Mouse (Mus musculus) kidney, embryonic 14.5 days (tissue): ENCODE measurements around the gene Dvl3. TPM values are rescaled to one million over a fixed set of nuclear protein-coding genes. Genes with fewer than 3 reads are reported as not detected.

ENCODE experiments used
- ATAC-seq: fragments of 200-750 bp; cut with Nextera tagmentation; 2 replicates; pipeline ENCODE4 v1.8.0; 2017; ENCODE audit warnings: moderate number of reproducible peaks, mild to moderate bottlenecking, moderate TSS enrichment, moderate library complexity; ENCODE audit not compliant: low FRiP score, low TSS enrichment
- H3K27ac ChIP-seq: fragments of 300-500 bp; sonication (generic); 2 replicates; pipeline ENCODE4 v1.5.1; 2014; ENCODE audit warnings: low read depth, mild to moderate bottlenecking, low read length, moderate library complexity, mixed read lengths
- H3K27me3 ChIP-seq: fragments of 300-500 bp; sonication (generic); 2 replicates; pipeline ENCODE4 v1.6.1; 2014; ENCODE audit warnings: mild to moderate bottlenecking, low read length; ENCODE audit not compliant: control insufficient read depth, insufficient read depth
- H3K36me3 ChIP-seq: fragments of 300-500 bp; sonication (generic); 2 replicates; pipeline ENCODE4 v1.6.1; 2014; ENCODE audit warnings: low read length, mixed read lengths; ENCODE audit not compliant: control insufficient read depth, insufficient read depth
- H3K4me1 ChIP-seq: fragments of 300-500 bp; sonication (generic); 2 replicates; pipeline ENCODE4 v1.6.1; 2014; ENCODE audit warnings: low read length, mixed read lengths; ENCODE audit not compliant: control insufficient read depth, insufficient read depth
- H3K4me2 ChIP-seq: fragments of 300-500 bp; sonication (generic); replicated peaks from 2 replicates; pipeline ENCODE4 v1.6.1; 2014; ENCODE audit warnings: low read depth, mild to moderate bottlenecking, low read length
- H3K4me3 ChIP-seq: fragments of 300-500 bp; sonication (generic); 2 replicates; pipeline ENCODE4 v1.5.1; 2014; ENCODE audit warnings: mild to moderate bottlenecking, low read length
- H3K9ac ChIP-seq: fragments of 300-500 bp; sonication (generic); 2 replicates; pipeline ENCODE4 v1.6.1; 2014; ENCODE audit warnings: low read depth, mild to moderate bottlenecking, low read length, moderate library complexity
- H3K9me3 ChIP-seq: fragments of 300-500 bp; sonication (generic); 2 replicates; pipeline ENCODE4 v1.6.1; 2016; ENCODE audit warnings: low read length; ENCODE audit not compliant: control insufficient read depth
- WGBS: fragments of 180-500 bp; shearing (Covaris S2); extraction: QIAGEN DNeasy Blood & Tissue Kit; methylation state at CpG from one replicate; pipeline ENCODE4 v1.1.7; 2014; 5-methylcytosine and 5-hydroxymethylcytosine counted together
- polyA plus RNA-seq: library from polyadenylated mRNA; unstranded; fragments of >200 nt; fragmentation: Nextera tagmentation; extraction: Ambion mirVana; gene quantifications from 2 replicates; pipeline ENCODE4 v1.2.1, GENCODE M21; 2014

Dvl3 gene
- polyA plus RNA-seq, 1 experiment from 2014 or later = 30.5 TPM

GRCm38 (mm10) chr16:20547423-20547822 lies 30.6 kb downstream of the Dvl3 start:
- Histone ChIP-seq H3K9ac (peak overlapping the region; percentile 64; the same call in 1 of the 2 replicates), H3K4me2 (peak overlapping the region; percentile 48), H3K4me1 (peaks cover 11% of the 10 kb centered on the region; the same call in 1 of the 2 replicates), H3K27ac (peak overlapping the region; percentile 25; the same call in 1 of the 2 replicates), H3K9me3 (no peaks in the 10 kb centered on the region), H3K36me3 (peaks cover 53% of the 10 kb centered on the region), H3K27me3 (no peaks in the 10 kb centered on the region), H3K4me3 (peak overlapping the region; percentile 74)
- 50% methylated on average over 5 of the region's 5 CpGs for WGBS
- ATAC-seq = no peak

GRCm38 (mm10) chr16:20548096-20548948 lies 31.5 kb downstream of the Dvl3 start, which contains the start of gene Abcf3:
Abcf3 (plus strand) TSS chr16:20548577.
- ATAC-seq = peak; percentile 99
- WGBS = under 1% methylated on average over 56 of the region's 56 CpGs
- H3K27ac ChIP-seq = peak within 1 kb of the TSS; percentile 25; the same call in 1 of the 2 replicates
- H3K36me3 ChIP-seq = peaks cover 55% of the 10 kb centered on the region
- peak within 1 kb of the TSS; percentile 74 for H3K4me3 ChIP-seq
- no peaks in the 10 kb centered on the region for H3K9me3 ChIP-seq
- no peaks in the 10 kb centered on the region for H3K27me3 ChIP-seq
- peak within 1 kb of the TSS; percentile 73 for H3K9ac ChIP-seq
- peak within 1 kb of the TSS; percentile 61 for H3K4me2 ChIP-seq
- H3K4me1 ChIP-seq = peaks cover 11% of the 10 kb centered on the region; the same call in 1 of the 2 replicates

- WGBS = 39% methylated on average over 9 of the region's 9 CpGs
- ATAC-seq = no peak
- H3K4me1 ChIP-seq = peaks cover 11% of the 10 kb centered on the region; the same call in 1 of the 2 replicates
- no peaks in the 10 kb centered on the region for H3K9me3 ChIP-seq
- peak overlapping the region; percentile 61 for H3K4me2 ChIP-seq
- peak overlapping the region; percentile 73 for H3K9ac ChIP-seq
- peaks cover 56% of the 10 kb centered on the region for H3K36me3 ChIP-seq
- no peak overlapping the region for H3K27ac ChIP-seq
- no peaks in the 10 kb centered on the region for H3K27me3 ChIP-seq
- H3K4me3 ChIP-seq = peak overlapping the region; percentile 74
Measured at GRCm38 (mm10) chr16:20549161-20549560, 32.4 kb downstream of the Dvl3 start.

GRCm38 (mm10) chr16:20551691-20552090 lies 34.9 kb downstream of the Dvl3 start:
- H3K4me3 ChIP-seq = no peak overlapping the region
- ATAC-seq = no peak
- peaks cover 61% of the 10 kb centered on the region for H3K36me3 ChIP-seq
- no peaks in the 10 kb centered on the region for H3K27me3 ChIP-seq
- H3K27ac ChIP-seq = no peak overlapping the region
- H3K4me1 ChIP-seq = peaks cover 11% of the 10 kb centered on the region; the same call in 1 of the 2 replicates
- H3K4me2 ChIP-seq = no peak overlapping the region
- no peak overlapping the region for H3K9ac ChIP-seq
- no peaks in the 10 kb centered on the region for H3K9me3 ChIP-seq
- 98% methylated on average over 5 of the region's 5 CpGs for WGBS

DNA sequence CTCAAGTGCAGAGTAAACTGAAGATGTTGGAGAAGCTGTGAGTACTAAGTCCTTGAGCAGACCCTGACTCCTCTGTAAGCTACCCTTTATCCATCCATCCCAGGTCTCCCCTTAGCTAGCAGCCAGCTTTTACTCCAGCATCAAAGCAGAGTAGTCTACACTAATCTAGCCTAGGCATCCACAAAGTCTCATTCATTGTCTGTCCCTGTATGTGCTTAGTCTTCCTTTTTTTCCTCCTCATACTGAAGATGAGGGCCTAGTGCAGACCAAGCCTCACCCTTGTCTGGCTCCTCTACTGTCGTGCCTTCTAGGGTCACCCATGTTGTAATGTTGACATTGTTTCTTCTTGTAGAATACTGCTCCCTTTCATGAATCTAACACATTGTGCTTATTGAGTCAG lies 35.8 kb downstream of the Dvl3 start:
- ATAC-seq = no peak
- H3K27ac ChIP-seq = no peak overlapping the region

DNA sequence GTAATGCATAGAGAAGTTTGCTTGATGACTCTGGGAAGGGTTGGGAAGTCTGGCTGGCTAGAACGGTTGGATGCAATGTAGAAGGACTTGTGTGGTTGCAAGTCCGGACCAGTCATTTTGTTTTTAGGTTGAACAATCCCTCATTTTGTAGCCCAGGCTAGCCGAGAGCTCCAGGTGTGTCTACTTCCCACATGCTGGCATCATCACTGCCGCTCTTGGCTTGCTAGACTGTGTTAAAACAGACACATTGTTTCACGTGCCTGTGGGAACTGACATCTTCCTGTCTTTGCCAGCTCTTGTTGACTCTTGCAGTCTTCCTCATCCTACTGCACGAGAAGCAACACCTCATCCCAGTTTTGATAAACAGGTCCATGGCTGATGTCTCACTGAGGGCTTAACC lies 38.2 kb downstream of the Dvl3 start:
- Histone ChIP-seq H3K4me2 (no peak overlapping the region), H3K4me1 (no peaks in the 10 kb centered on the region), H3K27me3 (no peaks in the 10 kb centered on the region), H3K9me3 (no peaks in the 10 kb centered on the region), H3K27ac (no peak overlapping the region), H3K4me3 (no peak overlapping the region), H3K36me3 (peaks cover 85% of the 10 kb centered on the region), H3K9ac (no peak overlapping the region)
- no peak for ATAC-seq
- 86% methylated on average over 6 of the region's 6 CpGs for WGBS

More for the DNA sequence above, 35.8 kb downstream of the Dvl3 start:
- Histone ChIP-seq H3K9ac (no peak overlapping the region), H3K36me3 (peaks cover 65% of the 10 kb centered on the region), H3K4me1 (peaks cover 8% of the 10 kb centered on the region; the same call in 1 of the 2 replicates), H3K4me2 (no peak overlapping the region), H3K9me3 (no peaks in the 10 kb centered on the region), H3K27me3 (no peaks in the 10 kb centered on the region), H3K4me3 (no peak overlapping the region)
- 88% methylated on average over 1 of the region's 1 CpGs for WGBS

GRCm38 (mm10) chr16:20557381-20557780 lies 40.6 kb downstream of the Dvl3 start:
- Histone ChIP-seq H3K4me3 (no peak overlapping the region), H3K9me3 (no peaks in the 10 kb centered on the region), H3K27me3 (no peaks in the 10 kb centered on the region), H3K36me3 (peaks cover 87% of the 10 kb centered on the region), H3K4me1 (no peaks in the 10 kb centered on the region), H3K4me2 (no peak overlapping the region), H3K27ac (no peak overlapping the region), H3K9ac (no peak overlapping the region)
- ATAC-seq = no peak
- WGBS = 70% methylated on average over 7 of the region's 7 CpGs

DNA sequence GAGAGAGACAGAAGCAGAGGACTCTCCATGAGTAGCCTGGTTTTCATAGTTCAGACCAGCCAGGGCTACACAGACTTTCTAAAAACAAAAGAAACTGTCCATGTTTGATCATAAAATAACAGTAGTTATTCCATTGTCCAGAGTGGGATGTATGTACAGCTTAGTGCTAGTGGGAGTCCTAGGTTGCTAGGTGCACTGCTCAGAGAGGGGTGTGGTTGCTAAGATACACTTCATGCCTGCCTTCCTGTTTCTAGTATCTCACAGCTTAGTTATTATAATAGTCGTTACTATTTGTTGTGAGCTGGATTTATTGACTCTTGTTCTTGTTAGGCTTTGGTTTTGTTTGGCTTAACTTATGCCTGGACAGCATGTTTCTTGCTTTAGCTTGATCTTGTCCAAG lies 48.3 kb downstream of the Dvl3 start:
- no peak for ATAC-seq
- WGBS = 88% methylated on average over 1 of the region's 1 CpGs
- no peak overlapping the region for H3K4me3 ChIP-seq
- H3K4me2 ChIP-seq = no peak overlapping the region
- H3K27ac ChIP-seq = no peak overlapping the region
- H3K9me3 ChIP-seq = no peaks in the 10 kb centered on the region
- no peak overlapping the region for H3K9ac ChIP-seq
- H3K27me3 ChIP-seq = no peaks in the 10 kb centered on the region
- H3K4me1 ChIP-seq = no peaks in the 10 kb centered on the region
- H3K36me3 ChIP-seq = peaks cover 28% of the 10 kb centered on the region
